Mouse (Mus musculus) midbrain, embryonic 15.5 days (tissue): Measurements from ENCODE around the gene Arrb1. TPM values are rescaled to one million over a fixed set of nuclear protein-coding genes. Genes with fewer than 3 reads are reported as not detected.
A peak's percentile ranks its signal among the peaks of the same experiment; 100 is the strongest.

ENCODE experiments used
- ATAC-seq: fragments of 200-750 bp; cut with Nextera tagmentation; replicated peaks from 2 replicates; pipeline ENCODE4 v1.8.0; 2017; ENCODE audit warnings: moderate TSS enrichment
- H3K27ac ChIP-seq: fragments of 300-500 bp; sonication (generic); 2 replicates; pipeline ENCODE4 v1.5.1; 2015; ENCODE audit warnings: mild to moderate bottlenecking, inconsistent platforms
- H3K27me3 ChIP-seq: fragments of 300-500 bp; sonication (generic); replicated peaks from 2 replicates; pipeline ENCODE4 v1.6.1; 2015; ENCODE audit warnings: inconsistent platforms
- H3K36me3 ChIP-seq: fragments of 300-500 bp; sonication (generic); replicated peaks from 2 replicates; pipeline ENCODE4 v1.6.1; 2015; ENCODE audit warnings: inconsistent platforms
- H3K4me1 ChIP-seq: fragments of 300-500 bp; sonication (generic); 2 replicates; pipeline ENCODE4 v1.6.1; 2015; ENCODE audit warnings: inconsistent platforms
- H3K4me2 ChIP-seq: fragments of 300-500 bp; sonication (generic); 2 replicates; pipeline ENCODE4 v1.6.1; 2015; ENCODE audit warnings: inconsistent platforms, mild to moderate bottlenecking, moderate library complexity
- H3K4me3 ChIP-seq: fragments of 300-500 bp; sonication (generic); 2 replicates; pipeline ENCODE4 v1.5.1; 2015; ENCODE audit warnings: mild to moderate bottlenecking, inconsistent platforms
- H3K9ac ChIP-seq: fragments of 300-500 bp; sonication (generic); 2 replicates; pipeline ENCODE4 v1.6.1; 2015; ENCODE audit warnings: mild to moderate bottlenecking, inconsistent platforms
- H3K9me3 ChIP-seq: fragments of 300-500 bp; sonication (generic); 2 replicates; pipeline ENCODE4 v1.6.1; 2016; ENCODE audit warnings: inconsistent platforms
- WGBS: fragments of 180-500 bp; shearing (Covaris S2); methylation state at CpG from one replicate; pipeline ENCODE4 v1.1.7; 2015; ENCODE audit warnings: mixed read lengths; 5-methylcytosine and 5-hydroxymethylcytosine counted together
- polyA plus RNA-seq: library from polyadenylated mRNA; unstranded; fragments of >200 nt; fragmentation: Nextera tagmentation; extraction: Ambion mirVana; gene quantifications from 2 replicates; pipeline ENCODE4 v1.2.1, GENCODE M21; 2015

Gene Arrb1
- polyA plus RNA-seq, 1 experiment from 2014 or later, result 20.1 TPM

DNA sequence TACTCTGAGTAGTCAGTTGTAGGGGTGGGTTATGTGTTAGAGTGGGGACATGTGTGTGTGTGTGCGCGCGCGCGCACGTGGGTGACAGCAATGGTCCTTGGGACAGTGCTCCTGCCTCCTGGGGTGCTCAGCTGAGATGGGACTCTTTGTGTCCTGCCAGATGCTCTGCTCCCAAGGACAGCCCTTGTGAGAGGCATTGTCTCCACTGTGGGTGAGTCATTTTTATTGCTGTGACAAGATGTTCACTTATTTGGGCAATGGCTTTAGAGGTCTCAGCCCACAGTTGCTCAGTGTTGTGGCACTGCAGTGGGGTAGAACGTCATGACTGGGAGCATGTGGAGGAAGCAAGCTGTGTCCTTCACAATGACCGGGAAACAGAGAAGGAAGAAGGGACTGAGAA lies 50.7 kb downstream of the Arrb1 start:
- H3K27ac ChIP-seq, result no peak overlapping the region
- no peak for ATAC-seq
- H3K27me3 ChIP-seq, result no peaks in the 10 kb centered on the region
- H3K4me2 ChIP-seq, result no peak overlapping the region
- H3K36me3 ChIP-seq, result peaks cover 10% of the 10 kb centered on the region; the same call in 1 of the 2 replicates
- peaks cover 5% of the 10 kb centered on the region; the same call in 1 of the 2 replicates for H3K4me1 ChIP-seq
- no peak overlapping the region for H3K4me3 ChIP-seq
- no peak overlapping the region for H3K9ac ChIP-seq
- WGBS, result 91% methylated on average over 8 of the region's 8 CpGs
- H3K9me3 ChIP-seq, result no peaks in the 10 kb centered on the region

DNA sequence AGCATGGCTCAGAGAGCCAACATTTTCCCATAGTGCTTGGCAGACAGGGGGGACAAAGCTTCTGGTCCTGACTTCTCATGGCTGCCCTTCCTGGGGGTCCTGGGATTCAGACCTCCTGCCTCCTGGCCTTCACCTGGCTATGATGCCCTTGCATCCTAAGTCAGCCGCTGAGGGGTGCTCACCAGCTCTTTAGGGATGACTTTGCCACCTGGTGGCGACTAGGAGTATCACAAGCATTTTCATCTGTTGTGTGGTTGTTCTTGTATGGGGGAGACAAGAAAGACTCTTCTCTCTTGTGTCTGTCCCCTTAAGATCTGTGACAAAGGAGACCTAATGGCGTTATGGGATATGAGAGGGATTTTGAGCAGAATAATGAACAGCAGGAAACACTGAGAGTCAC lies 54.8 kb downstream of the Arrb1 start:
- peak; percentile 56 for ATAC-seq
- no peaks in the 10 kb centered on the region for H3K27me3 ChIP-seq
- H3K4me1 ChIP-seq, result no peaks in the 10 kb centered on the region
- H3K27ac ChIP-seq, result no peak overlapping the region
- H3K9ac ChIP-seq, result no peak overlapping the region
- H3K4me2 ChIP-seq, result no peak overlapping the region
- peaks cover 12% of the 10 kb centered on the region for H3K36me3 ChIP-seq
- no peak overlapping the region for H3K4me3 ChIP-seq
- 7% methylated on average over 3 of the region's 3 CpGs for WGBS
- H3K9me3 ChIP-seq, result no peaks in the 10 kb centered on the region

DNA sequence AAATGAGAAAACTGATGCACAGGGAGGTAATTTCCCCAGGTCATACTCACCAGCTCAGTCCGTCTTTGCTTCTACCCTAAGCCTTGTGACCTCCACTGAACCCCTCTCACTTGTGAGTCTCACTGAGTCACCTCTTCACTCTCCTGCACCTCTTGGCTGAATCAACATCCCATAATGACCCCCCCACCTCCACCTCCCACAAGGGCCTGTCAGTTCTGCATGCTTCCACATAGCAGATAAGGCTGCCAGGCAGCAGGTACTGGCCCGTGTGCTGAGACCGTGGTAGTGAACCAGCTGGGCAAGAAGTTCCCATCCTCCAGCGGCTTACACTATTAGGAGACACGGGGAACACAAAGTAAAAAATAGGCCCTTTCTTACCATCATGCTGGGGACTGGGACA lies 55.4 kb downstream of the Arrb1 start:
- Histone ChIP-seq H3K9ac (no peak overlapping the region), H3K9me3 (no peaks in the 10 kb centered on the region), H3K27ac (no peak overlapping the region), H3K27me3 (no peaks in the 10 kb centered on the region), H3K36me3 (peaks cover 12% of the 10 kb centered on the region), H3K4me3 (no peak overlapping the region), H3K4me1 (no peaks in the 10 kb centered on the region), H3K4me2 (no peak overlapping the region)
- 63% methylated on average over 5 of the region's 5 CpGs for WGBS
- ATAC-seq, result no peak

DNA sequence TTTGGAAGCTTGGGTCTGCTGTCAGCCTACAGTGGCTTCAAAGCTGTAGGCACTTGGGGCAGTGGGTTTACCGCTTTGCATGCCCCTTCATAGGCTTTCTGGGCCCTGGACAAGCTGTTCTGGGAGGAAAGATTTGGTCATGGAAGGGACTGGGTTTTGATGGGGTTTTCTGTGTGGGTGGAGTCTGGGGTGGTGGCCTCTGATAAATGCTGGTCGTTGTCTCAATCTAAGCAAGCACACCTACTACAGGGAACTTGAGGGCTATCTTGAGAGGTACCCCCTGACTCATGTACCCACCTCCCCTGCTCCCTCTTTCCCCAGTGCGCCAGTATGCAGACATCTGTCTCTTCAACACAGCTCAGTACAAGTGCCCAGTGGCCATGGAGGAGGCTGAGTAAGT lies 57.4 kb downstream of the Arrb1 start:
- Histone ChIP-seq H3K9ac (no peak overlapping the region), H3K9me3 (no peaks in the 10 kb centered on the region), H3K27ac (no peak overlapping the region), H3K4me3 (no peak overlapping the region), H3K4me2 (no peak overlapping the region), H3K4me1 (no peaks in the 10 kb centered on the region), H3K36me3 (peaks cover 21% of the 10 kb centered on the region), H3K27me3 (no peaks in the 10 kb centered on the region)
- ATAC-seq, result no peak
- 94% methylated on average over 3 of the region's 3 CpGs for WGBS

DNA sequence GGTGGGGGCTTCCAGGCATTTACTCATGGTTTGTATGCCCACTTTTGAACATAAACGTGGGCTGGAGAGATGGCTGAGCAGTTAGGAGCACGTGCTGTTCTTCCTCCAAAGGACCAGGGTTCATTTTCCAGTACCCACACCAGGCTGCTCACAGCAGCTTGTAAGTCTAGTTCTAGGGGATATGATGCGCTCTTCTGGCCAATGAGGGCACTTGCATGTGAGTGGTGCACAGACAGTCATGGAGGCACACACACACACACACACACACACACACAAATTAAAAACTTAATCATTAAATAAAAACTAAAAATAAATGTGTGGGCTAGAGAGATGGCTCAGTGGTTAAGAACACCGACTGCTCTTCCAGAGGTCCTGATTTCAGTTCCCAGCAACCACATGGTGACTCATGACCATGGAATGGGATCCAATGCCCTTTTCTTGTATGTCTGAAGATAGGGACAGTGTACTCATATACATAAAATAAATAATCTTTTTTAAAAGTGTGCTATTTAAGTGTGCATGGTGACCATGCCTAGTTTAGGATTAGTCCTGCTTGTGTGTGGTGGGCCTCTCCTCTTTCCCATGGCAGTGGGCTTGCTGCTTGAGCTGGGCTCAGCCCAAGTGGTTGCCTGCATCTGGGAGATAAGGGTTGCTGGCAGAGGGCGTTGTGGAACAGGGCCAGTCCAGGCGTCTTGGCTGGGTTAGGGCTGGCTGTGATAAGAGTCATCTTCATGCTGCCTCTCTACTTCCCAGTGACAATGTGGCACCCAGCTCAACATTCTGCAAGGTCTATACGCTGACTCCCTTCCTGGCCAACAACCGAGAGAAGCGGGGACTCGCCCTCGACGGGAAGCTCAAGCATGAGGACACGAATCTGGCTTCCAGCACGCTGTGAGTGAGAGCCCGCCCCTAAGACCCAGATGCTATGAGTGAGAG lies 58.9 kb downstream of the Arrb1 start:
- Histone ChIP-seq H3K9me3 (no peaks in the 10 kb centered on the region), H3K4me3 (no peak overlapping the region), H3K27me3 (no peaks in the 10 kb centered on the region), H3K4me2 (no peak overlapping the region), H3K36me3 (peaks cover 28% of the 10 kb centered on the region), H3K9ac (no peak overlapping the region), H3K4me1 (no peaks in the 10 kb centered on the region), H3K27ac (no peak overlapping the region)
- WGBS, result 90% methylated on average over 15 of the region's 15 CpGs
- ATAC-seq, result no peak

DNA sequence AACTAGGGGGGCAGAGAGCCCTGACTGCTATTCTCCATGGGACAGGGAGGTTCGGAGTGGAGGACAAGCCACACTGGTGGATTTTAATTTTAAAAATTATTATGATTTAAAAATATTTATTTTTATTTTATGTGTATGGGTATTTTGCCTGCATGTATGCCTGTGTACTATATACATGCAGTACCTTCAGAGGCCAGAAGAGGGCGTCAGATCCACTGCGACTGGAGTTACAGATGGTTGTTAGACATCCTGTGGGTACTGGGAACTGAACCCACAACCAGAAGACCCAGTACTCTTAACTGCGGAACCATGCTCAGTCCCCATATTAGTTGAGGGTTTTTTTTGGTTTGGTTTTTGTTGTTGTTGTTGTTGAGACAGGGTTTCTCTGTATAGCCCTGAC lies 63.5 kb downstream of the Arrb1 start:
- H3K36me3 ChIP-seq, result peaks cover 41% of the 10 kb centered on the region
- no peaks in the 10 kb centered on the region for H3K4me1 ChIP-seq
- no peak overlapping the region for H3K4me2 ChIP-seq
- H3K9ac ChIP-seq, result no peak overlapping the region
- no peak overlapping the region for H3K4me3 ChIP-seq
- no peak for ATAC-seq
- H3K9me3 ChIP-seq, result no peaks in the 10 kb centered on the region
- WGBS, result 73% methylated on average over 4 of the region's 4 CpGs
- H3K27ac ChIP-seq, result no peak overlapping the region
- H3K27me3 ChIP-seq, result no peaks in the 10 kb centered on the region

DNA sequence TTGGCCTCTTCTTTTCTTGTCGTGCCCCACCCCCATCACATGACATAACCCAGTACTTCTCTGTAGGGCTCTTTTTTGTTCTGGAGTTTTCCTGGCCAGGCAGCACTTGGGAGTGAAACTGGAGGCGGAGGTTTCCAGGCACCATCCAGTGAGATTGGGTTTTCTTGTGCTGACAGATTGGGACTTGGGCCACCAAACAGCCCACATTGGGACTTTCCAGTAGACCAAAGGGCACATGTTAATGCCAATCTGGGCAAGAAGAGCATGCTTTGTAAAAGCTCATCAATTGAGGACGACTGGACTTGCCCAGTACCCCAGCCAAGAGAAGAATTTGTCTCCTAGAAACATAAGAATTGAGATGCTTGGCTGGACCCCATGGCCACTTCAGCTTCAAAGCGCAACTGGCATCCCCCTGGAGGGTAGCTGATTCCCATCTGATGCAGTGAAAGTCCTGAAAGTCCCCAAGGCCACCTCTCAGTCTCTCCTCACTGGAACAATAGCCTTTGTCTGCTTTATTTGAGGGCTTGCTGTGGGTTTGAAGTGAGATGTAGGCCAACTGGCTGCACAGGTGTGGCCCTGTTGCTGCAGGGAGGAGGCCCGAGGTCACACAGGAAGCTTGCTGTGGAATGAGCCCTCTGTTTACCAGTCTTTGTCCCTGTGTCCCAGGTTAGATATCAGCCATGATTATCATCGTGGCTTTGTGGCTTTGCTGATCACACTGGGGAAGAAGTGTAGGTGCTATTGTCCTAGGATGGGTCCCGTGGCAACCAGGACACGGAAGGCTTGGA lies 68.8 kb downstream of the Arrb1 start:
- 80% methylated on average over 8 of the region's 8 CpGs for WGBS
- H3K36me3 ChIP-seq, result peaks cover 30% of the 10 kb centered on the region
- no peak overlapping the region for H3K27ac ChIP-seq
- H3K9me3 ChIP-seq, result no peaks in the 10 kb centered on the region
- H3K4me2 ChIP-seq, result no peak overlapping the region
- no peaks in the 10 kb centered on the region for H3K27me3 ChIP-seq
- H3K4me1 ChIP-seq, result no peaks in the 10 kb centered on the region
- no peak overlapping the region for H3K4me3 ChIP-seq
- ATAC-seq, result no peak
- no peak overlapping the region for H3K9ac ChIP-seq

DNA sequence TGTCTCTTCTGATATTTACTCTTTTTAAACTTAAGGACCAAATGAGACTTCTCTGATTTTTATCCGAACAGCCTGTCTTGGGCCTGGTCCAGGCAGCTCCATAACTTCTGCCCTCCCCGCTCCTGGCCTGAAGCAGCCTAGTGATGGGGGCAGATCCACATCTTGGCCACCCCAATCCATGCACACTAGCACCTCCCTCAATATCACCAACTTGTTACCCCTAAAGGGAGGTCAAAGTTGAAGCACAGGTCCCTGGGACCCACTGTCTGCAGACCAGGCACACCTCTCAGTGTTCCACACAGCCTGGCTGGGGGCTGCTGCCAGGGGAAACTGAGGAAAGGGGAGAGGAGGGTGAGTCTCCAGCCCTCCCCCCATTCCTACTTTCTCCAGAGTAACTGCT lies 69.8 kb downstream of the Arrb1 start:
- WGBS, result 98% methylated on average over 2 of the region's 2 CpGs
- H3K9ac ChIP-seq, result no peak overlapping the region
- H3K27ac ChIP-seq, result no peak overlapping the region
- no peaks in the 10 kb centered on the region for H3K4me1 ChIP-seq
- H3K27me3 ChIP-seq, result no peaks in the 10 kb centered on the region
- H3K4me2 ChIP-seq, result no peak overlapping the region
- H3K36me3 ChIP-seq, result peaks cover 30% of the 10 kb centered on the region
- no peak overlapping the region for H3K4me3 ChIP-seq
- H3K9me3 ChIP-seq, result no peaks in the 10 kb centered on the region
- ATAC-seq, result no peak

DNA sequence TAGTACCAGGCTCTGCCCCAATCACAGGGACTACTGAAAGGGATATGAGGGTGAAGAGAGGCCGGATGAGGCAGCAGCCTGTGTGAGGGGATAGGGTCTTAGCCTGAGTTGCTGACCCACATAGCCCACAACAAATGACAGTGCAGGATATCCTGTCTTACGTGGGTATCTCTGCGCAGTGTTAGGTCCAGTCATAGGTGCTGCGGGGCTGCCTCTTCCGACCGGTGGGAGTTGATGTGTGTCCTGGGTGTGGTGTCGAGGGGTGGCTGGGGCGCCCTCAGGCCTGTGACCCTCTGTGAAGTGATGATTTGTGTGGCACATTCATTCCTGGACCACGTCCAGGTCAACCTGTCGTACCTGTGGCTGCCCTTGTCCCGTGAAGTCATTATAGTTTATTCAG lies 71.0 kb downstream of the Arrb1 start:
- Histone ChIP-seq H3K9ac (no peak overlapping the region), H3K9me3 (no peaks in the 10 kb centered on the region), H3K4me3 (no peak overlapping the region), H3K27me3 (no peaks in the 10 kb centered on the region), H3K36me3 (peaks cover 23% of the 10 kb centered on the region), H3K4me2 (no peak overlapping the region), H3K4me1 (no peaks in the 10 kb centered on the region), H3K27ac (no peak overlapping the region)
- WGBS, result 87% methylated on average over 11 of the region's 11 CpGs
- no peak for ATAC-seq

DNA sequence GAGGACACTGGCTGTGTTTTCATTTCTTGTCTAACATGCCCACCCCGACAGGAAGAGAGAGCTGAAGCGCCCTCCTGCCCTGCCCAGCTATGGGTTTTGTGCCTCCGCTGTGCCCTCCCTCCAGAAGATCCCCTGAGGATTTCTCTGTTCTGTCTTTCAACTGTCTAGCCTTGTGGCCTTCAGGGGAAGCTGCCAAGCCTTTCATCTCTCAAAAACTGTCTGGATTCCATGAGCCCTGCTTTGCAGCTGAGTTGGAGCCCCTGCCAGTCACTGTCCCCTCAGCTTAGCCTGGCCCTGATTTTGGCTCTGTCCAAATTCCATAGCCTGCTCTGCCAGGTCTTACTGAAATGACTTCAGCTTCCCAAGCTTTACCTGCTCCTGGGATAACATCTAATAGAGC lies 71.5 kb downstream of the Arrb1 start:
- H3K27ac ChIP-seq, result no peak overlapping the region
- H3K4me1 ChIP-seq, result no peaks in the 10 kb centered on the region
- WGBS, result 59% methylated on average over 3 of the region's 3 CpGs
- no peak overlapping the region for H3K4me3 ChIP-seq
- no peaks in the 10 kb centered on the region for H3K9me3 ChIP-seq
- ATAC-seq, result no peak
- no peak overlapping the region for H3K4me2 ChIP-seq
- no peak overlapping the region for H3K9ac ChIP-seq
- H3K27me3 ChIP-seq, result no peaks in the 10 kb centered on the region
- H3K36me3 ChIP-seq, result peaks cover 19% of the 10 kb centered on the region

DNA sequence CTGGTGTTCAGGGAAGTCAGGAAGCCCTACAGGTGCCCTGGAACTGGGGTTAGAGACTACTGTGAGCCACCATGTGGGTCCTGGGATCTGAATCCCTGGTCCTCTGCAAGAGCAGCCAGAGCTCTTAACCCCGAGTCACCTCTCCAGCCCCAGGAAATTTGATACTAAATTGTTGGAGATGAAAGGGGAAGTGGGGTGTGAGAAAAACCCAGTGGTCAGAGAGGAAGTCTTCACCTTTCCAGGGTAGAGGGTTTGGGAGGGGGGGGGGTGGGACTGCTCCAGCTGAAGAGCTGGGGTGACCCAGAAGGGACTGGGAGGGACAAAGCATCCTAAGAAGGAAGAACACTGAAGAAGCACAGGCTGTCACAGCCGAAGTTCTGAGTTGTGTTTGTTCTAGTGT lies 72.4 kb downstream of the Arrb1 start:
- Histone ChIP-seq H3K27ac (no peak overlapping the region), H3K4me1 (no peaks in the 10 kb centered on the region), H3K9me3 (no peaks in the 10 kb centered on the region), H3K4me3 (no peak overlapping the region), H3K36me3 (0 out of 2 replicates have a peak, but pooled peaks cover 12% of the 10 kb centered on the region), H3K27me3 (no peaks in the 10 kb centered on the region), H3K9ac (no peak overlapping the region), H3K4me2 (no peak overlapping the region)
- WGBS, result 83% methylated on average over 2 of the region's 2 CpGs
- no peak for ATAC-seq

DNA sequence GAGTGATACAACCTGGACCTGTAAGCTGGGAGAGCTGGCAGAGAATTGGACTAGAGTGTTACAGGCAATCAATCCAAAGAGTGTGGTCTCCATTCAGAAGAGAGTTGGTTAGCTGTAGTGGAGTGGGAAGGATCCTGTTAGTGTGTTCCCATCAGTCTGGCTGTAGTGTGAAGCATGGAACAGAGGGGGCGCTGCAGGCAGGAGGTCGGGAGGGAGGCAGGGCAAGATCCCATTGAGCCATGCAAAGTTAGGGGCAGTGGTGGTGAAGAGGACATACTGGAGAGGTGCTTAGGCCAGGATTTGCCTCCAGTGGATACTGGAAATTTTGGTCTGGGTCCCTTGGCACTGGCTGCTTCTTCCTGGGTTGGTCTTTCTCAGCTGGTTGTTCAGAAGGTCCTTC lies 83.0 kb downstream of the Arrb1 start:
- Histone ChIP-seq H3K27ac (no peak overlapping the region), H3K4me2 (no peak overlapping the region), H3K27me3 (no peaks in the 10 kb centered on the region), H3K9ac (no peak overlapping the region), H3K36me3 (no peaks in the 10 kb centered on the region), H3K4me3 (no peak overlapping the region), H3K4me1 (no peaks in the 10 kb centered on the region), H3K9me3 (no peaks in the 10 kb centered on the region)
- 56% methylated on average over 2 of the region's 2 CpGs for WGBS
- ATAC-seq, result no peak
